Mouse (Mus musculus) embryonic facial prominence, embryonic 10.5 days (tissue): ENCODE results near the gene Pafah2. TPM values are rescaled to one million over a fixed set of nuclear protein-coding genes. Genes with fewer than 3 reads are reported as not detected.
A peak's percentile ranks its signal among the peaks of the same experiment; 100 is the strongest.

Source experiments
- DNase-seq: peaks from one replicate; pipeline ENCODE4 v3.0.0-alpha.2; 2017; ENCODE audit warnings: low spot score
- H3K27ac ChIP-seq: fragments of 300-500 bp; sonication (generic); replicated peaks from 2 replicates; pipeline ENCODE4 v1.5.1; 2016; ENCODE audit warnings: mild to moderate bottlenecking
- H3K27me3 ChIP-seq: fragments of 300-500 bp; sonication (generic); replicated peaks from 2 replicates; pipeline ENCODE4 v1.6.1; 2016; ENCODE audit warnings: low read depth, mild to moderate bottlenecking; ENCODE audit not compliant: poor library complexity, severe bottlenecking
- H3K36me3 ChIP-seq: fragments of 300-500 bp; sonication (generic); replicated peaks from 2 replicates; pipeline ENCODE4 v1.6.1; 2016; ENCODE audit warnings: mild to moderate bottlenecking, moderate library complexity
- H3K4me1 ChIP-seq: fragments of 300-500 bp; sonication (generic); 2 replicates; pipeline ENCODE4 v1.6.1; 2016
- H3K4me3 ChIP-seq: fragments of 300-500 bp; sonication (generic); 2 replicates; pipeline ENCODE4 v1.5.1; 2016; ENCODE audit warnings: mild to moderate bottlenecking, moderate library complexity
- H3K9me3 ChIP-seq: fragments of 300-500 bp; sonication (generic); 2 replicates; pipeline ENCODE4 v1.6.1; 2016; ENCODE audit warnings: mild to moderate bottlenecking
- WGBS: fragments of 180-500 bp; shearing (Covaris S2); methylation state at CpG from one replicate; pipeline ENCODE4 v1.1.7; 2016; 5-methylcytosine and 5-hydroxymethylcytosine counted together
- polyA plus RNA-seq: library from polyadenylated mRNA; unstranded; fragments of >200 nt; fragmentation: Nextera tagmentation; extraction: Ambion mirVana; gene quantifications from 2 replicates; pipeline ENCODE4 v1.2.1, GENCODE M21; 2016

Pafah2 gene
- polyA plus RNA-seq, 1 experiment from 2014 or later, result 7.0 TPM

- WGBS, result 84% methylated on average over 16 of the region's 16 CpGs
- H3K27ac ChIP-seq, result no peak overlapping the region
- H3K4me1 ChIP-seq, result peaks cover 36% of the 10 kb centered on the region
- 0 out of 2 replicates have a peak, but pooled peaks cover 12% of the 10 kb centered on the region for H3K27me3 ChIP-seq
- H3K4me3 ChIP-seq, result no peak overlapping the region
- no peaks in the 10 kb centered on the region for H3K9me3 ChIP-seq
- no peak for DNase-seq
- no peaks in the 10 kb centered on the region for H3K36me3 ChIP-seq
These were observed 6.6 kb downstream of the Pafah2 start for GRCm38 (mm10) chr4:134402571-134403262.

- WGBS, result 66% methylated on average over 7 of the region's 7 CpGs
- Histone ChIP-seq H3K27ac (no peak overlapping the region), H3K9me3 (no peaks in the 10 kb centered on the region), H3K4me3 (no peak overlapping the region), H3K36me3 (no peaks in the 10 kb centered on the region), H3K27me3 (0 out of 2 replicates have a peak, but pooled peaks cover 12% of the 10 kb centered on the region), H3K4me1 (peaks cover 41% of the 10 kb centered on the region)
- no peak for DNase-seq
These were observed 7.6 kb downstream of the Pafah2 start for GRCm38 (mm10) chr4:134403721-134404120.

GRCm38 (mm10) chr4:134409286-134409685 lies 13.2 kb downstream of the Pafah2 start:
- Histone ChIP-seq H3K27me3 (no peaks in the 10 kb centered on the region), H3K9me3 (0 out of 2 replicates have a peak, but pooled peaks cover 3% of the 10 kb centered on the region), H3K4me3 (no peak overlapping the region), H3K36me3 (peaks cover 26% of the 10 kb centered on the region; the same call in 1 of the 2 replicates), H3K27ac (no peak overlapping the region), H3K4me1 (peaks cover 5% of the 10 kb centered on the region; the same call in 1 of the 2 replicates)
- peak; percentile 26 for DNase-seq
- WGBS, result 70% methylated on average over 5 of the region's 5 CpGs

- no peak overlapping the region for H3K4me3 ChIP-seq
- peaks cover 35% of the 10 kb centered on the region for H3K36me3 ChIP-seq
- no peak for DNase-seq
- no peaks in the 10 kb centered on the region for H3K9me3 ChIP-seq
- no peak overlapping the region for H3K27ac ChIP-seq
- H3K27me3 ChIP-seq, result no peaks in the 10 kb centered on the region
- peaks cover 13% of the 10 kb centered on the region for H3K4me1 ChIP-seq
- 81% methylated on average over 17 of the region's 17 CpGs for WGBS
These were observed 20.1 kb downstream of the Pafah2 start for GRCm38 (mm10) chr4:134416177-134416576.

GRCm38 (mm10) chr4:134416602-134417001 lies 20.5 kb downstream of the Pafah2 start:
- H3K4me1 ChIP-seq, result peaks cover 14% of the 10 kb centered on the region
- DNase-seq, result no peak
- peaks cover 32% of the 10 kb centered on the region for H3K36me3 ChIP-seq
- no peak overlapping the region for H3K4me3 ChIP-seq
- no peaks in the 10 kb centered on the region for H3K9me3 ChIP-seq
- no peak overlapping the region for H3K27ac ChIP-seq
- 65% methylated on average over 15 of the region's 15 CpGs for WGBS
- H3K27me3 ChIP-seq, result no peaks in the 10 kb centered on the region

GRCm38 (mm10) chr4:134417111-134417510 lies 21.0 kb downstream of the Pafah2 start:
- H3K27ac ChIP-seq, result no peak overlapping the region
- DNase-seq, result no peak
- 74% methylated on average over 7 of the region's 7 CpGs for WGBS
- H3K9me3 ChIP-seq, result no peaks in the 10 kb centered on the region
- no peak overlapping the region for H3K4me3 ChIP-seq
- no peaks in the 10 kb centered on the region for H3K27me3 ChIP-seq
- peaks cover 28% of the 10 kb centered on the region for H3K36me3 ChIP-seq
- peaks cover 19% of the 10 kb centered on the region for H3K4me1 ChIP-seq

- Histone ChIP-seq H3K4me1 (peaks cover 20% of the 10 kb centered on the region), H3K4me3 (no peak overlapping the region), H3K27me3 (no peaks in the 10 kb centered on the region), H3K9me3 (no peaks in the 10 kb centered on the region), H3K36me3 (peaks cover 28% of the 10 kb centered on the region), H3K27ac (peak overlapping the region; percentile 15; the same call in 1 of the 2 replicates)
- 61% methylated on average over 11 of the region's 11 CpGs for WGBS
- peak; percentile 12 for DNase-seq
These were observed 25.9 kb downstream of the Pafah2 start for GRCm38 (mm10) chr4:134421971-134422370.

GRCm38 (mm10) chr4:134423949-134424348 lies 27.8 kb downstream of the Pafah2 start:
- 90% methylated on average over 7 of the region's 7 CpGs for WGBS
- no peak overlapping the region for H3K4me3 ChIP-seq
- peaks cover 17% of the 10 kb centered on the region; the same call in 1 of the 2 replicates for H3K36me3 ChIP-seq
- DNase-seq, result no peak
- no peak overlapping the region for H3K27ac ChIP-seq
- peaks cover 18% of the 10 kb centered on the region for H3K4me1 ChIP-seq
- no peaks in the 10 kb centered on the region for H3K27me3 ChIP-seq
- H3K9me3 ChIP-seq, result no peaks in the 10 kb centered on the region

- Histone ChIP-seq H3K36me3 (peaks cover 17% of the 10 kb centered on the region; the same call in 1 of the 2 replicates), H3K27ac (0 out of 2 replicates have a peak overlapping the region, but pooled peaks have one; percentile 1), H3K4me3 (no peak overlapping the region), H3K4me1 (peaks cover 22% of the 10 kb centered on the region), H3K9me3 (no peaks in the 10 kb centered on the region), H3K27me3 (no peaks in the 10 kb centered on the region)
- 77% methylated on average over 7 of the region's 7 CpGs for whole genome bisulfite sequencing
- DNase-seq, result no peak
These were observed 29.0 kb downstream of the Pafah2 start for GRCm38 (mm10) chr4:134425088-134425487.

GRCm38 (mm10) chr4:134430381-134431004 lies 34.4 kb downstream of the Pafah2 start:
- 43% methylated on average over 23 of the region's 23 CpGs for WGBS
- Histone ChIP-seq H3K4me1 (peaks cover 22% of the 10 kb centered on the region), H3K9me3 (no peaks in the 10 kb centered on the region), H3K36me3 (0 out of 2 replicates have a peak, but pooled peaks cover 7% of the 10 kb centered on the region), H3K27ac (peak overlapping the region; percentile 79), H3K27me3 (no peaks in the 10 kb centered on the region), H3K4me3 (no peak overlapping the region)
- peak; percentile 73 for DNase-seq

GRCm38 (mm10) chr4:134432686-134433360 lies 36.7 kb downstream of the Pafah2 start:
- WGBS, result 86% methylated on average over 15 of the region's 15 CpGs
- no peak for DNase-seq
- H3K9me3 ChIP-seq, result no peaks in the 10 kb centered on the region
- no peaks in the 10 kb centered on the region for H3K36me3 ChIP-seq
- no peak overlapping the region for H3K27ac ChIP-seq
- no peaks in the 10 kb centered on the region for H3K27me3 ChIP-seq
- no peak overlapping the region for H3K4me3 ChIP-seq
- H3K4me1 ChIP-seq, result peaks cover 29% of the 10 kb centered on the region

- no peaks in the 10 kb centered on the region for H3K9me3 ChIP-seq
- 67% methylated on average over 7 of the region's 7 CpGs for WGBS
- no peak overlapping the region for H3K4me3 ChIP-seq
- H3K4me1 ChIP-seq, result peaks cover 13% of the 10 kb centered on the region
- DNase-seq, result no peak
- no peaks in the 10 kb centered on the region for H3K36me3 ChIP-seq
- H3K27ac ChIP-seq, result no peak overlapping the region
- H3K27me3 ChIP-seq, result no peaks in the 10 kb centered on the region
These were observed 40.1 kb downstream of the Pafah2 start for GRCm38 (mm10) chr4:134436185-134436584.
